Mouse (Mus musculus): ENCODE results near the gene Rdx.

Rdx gene

DNA sequence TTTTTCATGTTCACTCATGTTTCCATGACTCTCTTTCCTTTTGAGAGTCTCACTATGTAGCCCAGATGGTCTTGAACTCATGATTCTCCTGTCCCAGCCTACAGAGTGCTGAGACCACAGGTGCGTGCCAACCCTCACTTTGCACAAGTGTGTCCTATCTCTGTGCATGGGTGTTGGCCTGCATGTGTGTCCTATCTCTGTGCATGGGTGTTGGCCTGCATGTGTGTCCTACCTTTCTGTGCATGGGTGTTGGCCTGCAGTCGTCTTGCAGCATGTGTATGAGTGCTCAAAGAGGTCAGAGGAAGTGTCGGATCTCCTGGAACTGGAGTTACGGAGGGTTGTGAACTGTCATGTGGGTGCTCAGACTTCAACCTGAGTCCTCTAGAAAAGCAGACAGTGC is 72.2 kb downstream of the Rdx start:
- no peak for DNase-seq

DNA sequence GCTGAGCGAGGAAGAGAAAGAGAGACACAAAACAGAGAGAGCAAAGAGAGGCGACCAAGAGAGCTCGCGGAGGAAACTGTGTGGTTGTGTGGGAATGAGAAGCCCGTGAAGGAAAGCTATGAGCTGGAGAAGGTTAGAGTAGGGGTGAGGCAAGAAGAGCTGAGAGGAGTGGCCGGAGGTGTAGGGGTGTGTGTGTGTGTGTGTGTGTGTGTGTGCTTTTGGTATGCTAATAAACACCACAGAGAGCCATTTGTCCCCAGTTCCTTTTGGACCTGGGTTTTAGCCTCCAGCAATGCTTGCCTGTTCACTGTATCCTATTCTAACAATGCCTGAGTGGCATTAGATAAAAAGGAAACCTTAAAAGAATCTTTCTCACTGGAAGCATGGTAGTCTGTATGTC is 78.3 kb downstream of the Rdx start:
- DNase-seq: no peak

DNA sequence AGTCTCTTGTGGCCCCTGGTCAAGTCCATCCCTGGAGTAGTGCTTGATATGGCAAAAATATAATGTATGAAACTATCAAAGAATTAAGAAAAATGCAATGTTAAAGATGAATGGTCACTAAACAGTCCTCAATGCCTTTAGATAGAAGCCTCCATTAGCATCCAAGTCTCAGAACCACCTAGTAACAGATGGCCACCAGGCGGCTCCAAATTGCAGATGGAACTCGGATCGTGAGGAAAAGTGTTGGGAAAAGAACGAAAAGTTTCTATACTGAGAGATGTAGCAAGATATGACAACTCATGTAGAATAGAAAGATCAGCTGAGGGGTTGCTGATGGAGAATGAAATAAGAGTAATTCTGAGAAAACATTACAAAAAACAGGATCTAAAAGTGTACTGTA is 83.4 kb downstream of the Rdx start:
- DNase-seq: no peak

DNA sequence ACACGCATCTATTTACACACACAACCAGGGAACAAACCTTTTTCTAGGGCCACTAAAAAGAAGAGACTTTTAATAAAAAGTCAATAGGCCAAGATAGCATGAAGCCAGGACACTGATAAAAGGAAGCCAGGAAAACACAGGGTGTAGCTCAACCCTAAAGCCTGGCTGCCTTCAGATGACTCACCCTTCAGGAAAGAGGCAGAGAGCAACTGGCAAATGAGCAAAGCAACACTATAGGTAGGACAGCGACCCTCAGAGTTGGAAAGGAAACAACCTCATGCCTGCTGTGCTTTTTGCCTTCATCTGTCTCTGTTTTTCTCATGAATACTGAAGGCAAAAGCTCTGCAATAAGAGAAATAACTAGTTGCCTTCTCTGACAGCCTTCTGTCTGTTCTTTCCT is 85.8 kb downstream of the Rdx start:
- no peak for DNase-seq
